Mouse (Mus musculus) ES-E14 (cell line): ENCODE measurements around the gene Zfp383.

Source experiments
- CHD2 ChIP-seq: IDR thresholded peaks from 2 replicates; pipeline ENCODE4 v1.6.1; 2014; ENCODE audit warnings: mild to moderate bottlenecking, low read depth, low read length, inconsistent platforms
- HCFC1 ChIP-seq: IDR thresholded peaks from 2 replicates; pipeline ENCODE4 v1.6.1; 2012; ENCODE audit warnings: low read length, inconsistent platforms, borderline replicate concordance; ENCODE audit not compliant: insufficient read depth
- ZC3H11A ChIP-seq: IDR thresholded peaks from 2 replicates; pipeline ENCODE4 v1.6.1; 2012; ENCODE audit warnings: low read depth, mild to moderate bottlenecking, inconsistent platforms, low read length, borderline replicate concordance
- ZNF384 ChIP-seq: IDR thresholded peaks from 2 replicates; pipeline ENCODE4 v1.6.1; 2012; ENCODE audit warnings: low read depth, low read length, inconsistent platforms

DNA sequence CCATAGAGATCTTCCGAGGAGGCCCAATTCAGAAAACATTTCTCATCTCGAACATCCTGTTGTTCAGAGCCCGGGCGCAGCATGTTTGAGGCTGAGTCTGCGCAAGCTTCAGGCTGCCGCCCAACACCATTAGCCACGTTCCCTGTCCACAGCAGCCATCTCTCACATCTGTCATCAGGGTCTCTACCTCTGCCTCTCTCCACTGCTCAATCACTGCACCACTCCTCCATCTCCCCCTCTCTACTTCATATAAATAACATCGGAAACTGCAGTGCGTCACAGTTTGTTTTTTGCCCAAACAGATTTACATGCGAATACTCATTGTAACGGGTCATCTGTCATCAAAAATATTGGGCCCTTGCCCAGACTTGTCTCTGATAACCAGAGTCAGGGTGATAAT, 33.0 kb downstream of the Zfp383 start:
- TF ChIP-seq ZC3H11A, result no peak
- no peak for TF ChIP-seq HCFC1
- TF ChIP-seq ZNF384, result no peak
- no peak for TF ChIP-seq CHD2
